Mouse (Mus musculus) kidney, adult 2 months (tissue): Measurements from ENCODE around the gene Insrr.

Experiments
- CTCF ChIP-seq: fragments of 200-500 bp; conservative IDR thresholded peaks from 2 replicates; pipeline ENCODE4 v1.5.1; 2011; ENCODE audit warnings: low read depth, mild to moderate bottlenecking, control low read depth, low read length, moderate library complexity, mixed read lengths; ENCODE audit not compliant: insufficient read depth, insufficient read length
- POLR2A ChIP-seq: fragments of 200-500 bp; IDR thresholded peaks from one replicate; pipeline ENCODE4 v1.6.1; 2011; ENCODE audit warnings: low read depth, low read length, control low read depth

DNA sequence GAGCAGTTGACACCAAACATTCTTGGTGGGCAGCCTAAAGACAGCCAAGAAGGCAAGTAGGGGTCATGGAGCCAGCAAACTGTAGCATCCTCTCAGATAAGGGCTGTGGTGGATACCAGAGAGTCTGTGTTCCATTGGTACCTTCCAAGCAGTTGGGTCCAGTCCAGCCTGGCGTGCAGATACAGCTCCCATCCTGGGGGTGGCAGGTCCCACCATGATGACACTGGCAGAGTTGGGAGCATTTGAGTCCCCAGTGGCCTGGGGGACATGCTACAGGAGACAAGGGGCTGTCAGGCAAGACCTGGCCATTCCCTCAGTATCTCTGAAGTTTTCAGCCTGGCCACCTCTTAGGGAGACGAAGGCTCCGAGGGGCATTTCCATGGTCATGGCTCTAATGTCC is 44.2 kb upstream of the Insrr start:
- TF ChIP-seq POLR2A (no peak), CTCF (no peak)
